Mouse (Mus musculus) heart, adult 2 months (tissue): ENCODE measurements around the gene Tldc1. TPM values are rescaled to one million over a fixed set of nuclear protein-coding genes. Genes with fewer than 3 reads are reported as not detected.

Source experiments
- DNase-seq, 2 experiments: peaks; one replicate each; pipeline ENCODE4 v3.0.0; 2021
- H3K27ac ChIP-seq: fragments of 200-600 bp; 2 replicates; pipeline ENCODE4 v1.8.1; 2022
- H3K27me3 ChIP-seq: fragments of 200-500 bp; 2 replicates; pipeline ENCODE4 v1.6.1; 2012; ENCODE audit warnings: mild to moderate bottlenecking, low read length, inconsistent platforms, mixed read lengths; ENCODE audit not compliant: control insufficient read depth, insufficient read depth
- H3K36me3 ChIP-seq: fragments of 200-500 bp; 2 replicates; pipeline ENCODE4 v1.6.1; 2012; ENCODE audit warnings: low read length, inconsistent platforms; ENCODE audit not compliant: control insufficient read depth, insufficient read depth
- H3K4me1 ChIP-seq: fragments of 200-500 bp; 2 replicates; pipeline ENCODE4 v1.6.1; 2011; ENCODE audit warnings: low read length; ENCODE audit not compliant: control insufficient read depth, insufficient read depth
- H3K4me3 ChIP-seq: fragments of 200-600 bp; 2 replicates; pipeline ENCODE4 v1.8.1; 2022
- H3K79me2 ChIP-seq: fragments of 200-500 bp; replicated peaks from 2 replicates; pipeline ENCODE4 v1.6.1; 2012; ENCODE audit warnings: mild to moderate bottlenecking, inconsistent platforms, low read length, moderate library complexity, mixed read lengths; ENCODE audit not compliant: control insufficient read depth, insufficient read depth
- H3K9ac ChIP-seq: fragments of 200-500 bp; 2 replicates; pipeline ENCODE4 v1.6.1; 2012; ENCODE audit warnings: low read depth, mild to moderate bottlenecking, control low read depth, inconsistent platforms, low read length, mixed read lengths
- CTCF ChIP-seq: fragments of 200-600 bp; IDR thresholded peaks from 2 replicates; pipeline ENCODE4 v1.8.1; 2022; ENCODE audit warnings: antibody characterized with exemption, mild to moderate bottlenecking, moderate library complexity
- EP300 ChIP-seq: fragments of 200-500 bp; IDR thresholded peaks from 2 replicates; pipeline ENCODE4 v1.6.1; 2011; ENCODE audit warnings: low read depth, low read length, control low read depth; ENCODE audit not compliant: insufficient read depth
- POLR2A ChIP-seq: fragments of 200-500 bp; IDR thresholded peaks from 2 replicates; pipeline ENCODE4 v1.6.1; 2011; ENCODE audit warnings: mild to moderate bottlenecking, low read depth, low read length, control low read depth; ENCODE audit not compliant: insufficient read depth
- WGBS: fragments of 180-500 bp; shearing (Covaris S2); methylation state at CpG from one replicate; pipeline ENCODE4 v1.1.7; 2018; 5-methylcytosine and 5-hydroxymethylcytosine counted together
- intact Hi-C: fragments of 180-260 bp; cut with DNase I; formaldehyde crosslinking; loops from one replicate; pipeline ENCODE4 v1.15.1; 2025
- polyA plus RNA-seq: library from polyadenylated mRNA; depleted of rRNA; stranded (reverse); fragments of >200 nt; gene quantifications from 2 replicates; pipeline ENCODE4 v1.2.3, GENCODE M21; 2012
- total RNA-seq, 2 experiments: library from RNA; stranded (reverse); gene quantifications; 2 replicates each; pipeline ENCODE4 v1.2.3; 2021

The Tldc1 gene
- total and polyA plus RNA-seq, 3 experiments = 11.3 to 14.6 (median 11.3) TPM

DNA sequence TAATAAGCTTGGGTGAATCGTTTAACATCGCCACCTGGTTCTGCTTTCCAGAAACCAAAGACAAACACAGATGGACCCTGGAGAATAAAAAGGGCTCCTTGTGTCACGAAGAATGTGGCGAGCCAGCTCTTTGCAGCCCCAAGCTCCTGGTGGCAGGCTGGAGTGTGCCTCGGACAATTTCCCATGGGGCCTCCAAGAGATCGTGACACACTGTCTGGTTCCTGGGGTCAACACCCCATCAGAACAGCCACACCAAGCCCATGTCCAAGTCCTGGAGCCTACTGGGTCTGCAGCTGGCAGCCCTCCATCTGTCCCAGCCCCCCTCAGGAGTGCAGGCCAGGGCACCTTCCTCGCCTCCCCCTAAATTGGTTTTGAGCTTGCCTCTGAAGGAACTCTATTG lies 451 bp downstream of the Tldc1 start:
- peaks cover 2% of the 10 kb centered on the region for H3K4me1 ChIP-seq
- H3K9ac ChIP-seq = peak overlapping the region; percentile 76
- WGBS = 15% methylated on average over 7 of the region's 7 CpGs
- TF ChIP-seq POLR2A (no peak), CTCF (no peak), EP300 (no peak)
- H3K27me3 ChIP-seq = no peaks in the 10 kb centered on the region
- DNase-seq = no peak
- no peaks in the 10 kb centered on the region for H3K36me3 ChIP-seq
- peak overlapping the region; percentile 70 for H3K4me3 ChIP-seq
- no peaks in the 10 kb centered on the region for H3K79me2 ChIP-seq
- intact Hi-C loops = no loop called here
- H3K27ac ChIP-seq = peak overlapping the region; percentile 81

- intact Hi-C loops = no loop called here
- no peak for DNase-seq
- peaks cover 2% of the 10 kb centered on the region for H3K4me1 ChIP-seq
- TF ChIP-seq CTCF (no peak), EP300 (no peak), POLR2A (no peak)
- no peak overlapping the region for H3K4me3 ChIP-seq
- peak overlapping the region; percentile 17; the same call in 1 of the 2 replicates for H3K9ac ChIP-seq
- no peak overlapping the region for H3K27ac ChIP-seq
- H3K36me3 ChIP-seq = no peaks in the 10 kb centered on the region
- WGBS = 63% methylated on average over 7 of the region's 7 CpGs
- H3K79me2 ChIP-seq = no peaks in the 10 kb centered on the region
- H3K27me3 ChIP-seq = no peaks in the 10 kb centered on the region
Observed at GRCm38 (mm10) chr8:119776668-119777245, 1.5 kb downstream of the Tldc1 start.

GRCm38 (mm10) chr8:119765761-119766444 lies 12.3 kb downstream of the Tldc1 start:
- no peak overlapping the region for H3K9ac ChIP-seq
- no peaks in the 10 kb centered on the region for H3K36me3 ChIP-seq
- H3K4me3 ChIP-seq = no peak overlapping the region
- intact Hi-C loops = no loop called here
- no peak for TF ChIP-seq CTCF
- no peak for TF ChIP-seq POLR2A
- no peak for TF ChIP-seq EP300
- no peak for DNase-seq
- 75% methylated on average over 22 of the region's 22 CpGs for WGBS
- no peaks in the 10 kb centered on the region for H3K79me2 ChIP-seq
- H3K27ac ChIP-seq = no peak overlapping the region
- no peaks in the 10 kb centered on the region for H3K27me3 ChIP-seq
- H3K4me1 ChIP-seq = no peaks in the 10 kb centered on the region

DNA sequence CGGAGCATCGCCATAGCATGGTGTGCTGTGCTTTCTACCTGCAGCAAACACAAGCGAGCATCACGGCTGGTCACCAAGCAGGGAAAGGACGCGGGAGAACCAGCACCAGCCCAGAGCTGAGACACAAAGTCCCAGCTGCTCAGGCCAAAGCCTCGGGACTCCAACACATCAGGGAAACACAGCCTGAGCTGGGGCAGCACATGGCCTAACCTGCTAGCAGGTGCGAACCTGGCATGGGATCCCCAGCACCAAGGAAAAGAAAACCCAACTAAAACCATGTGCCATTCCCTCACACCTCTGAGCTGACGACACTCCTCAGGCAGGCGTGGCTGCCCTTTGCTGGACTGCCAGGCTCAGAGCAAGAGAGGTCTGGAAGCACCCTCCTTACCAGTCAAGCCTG lies 12.9 kb downstream of the Tldc1 start:
- no peaks in the 10 kb centered on the region for H3K79me2 ChIP-seq
- no peaks in the 10 kb centered on the region for H3K36me3 ChIP-seq
- H3K4me1 ChIP-seq = no peaks in the 10 kb centered on the region
- H3K27ac ChIP-seq = no peak overlapping the region
- DNase-seq = no peak
- H3K4me3 ChIP-seq = no peak overlapping the region
- intact Hi-C loops = no loop called here
- H3K27me3 ChIP-seq = no peaks in the 10 kb centered on the region
- TF ChIP-seq CTCF = no peak
- no peak for TF ChIP-seq POLR2A
- no peak for TF ChIP-seq EP300
- WGBS = 91% methylated on average over 10 of the region's 10 CpGs
- H3K9ac ChIP-seq = no peak overlapping the region

- Histone ChIP-seq H3K27ac (no peak overlapping the region), H3K4me3 (no peak overlapping the region), H3K36me3 (no peaks in the 10 kb centered on the region), H3K27me3 (no peaks in the 10 kb centered on the region), H3K79me2 (no peaks in the 10 kb centered on the region), H3K9ac (no peak overlapping the region), H3K4me1 (no peaks in the 10 kb centered on the region)
- TF ChIP-seq CTCF = no peak
- no peak for TF ChIP-seq EP300
- no peak for TF ChIP-seq POLR2A
- no peak for DNase-seq
- WGBS = 87% methylated on average over 21 of the region's 21 CpGs
- intact Hi-C loops = no loop called here
Observed at GRCm38 (mm10) chr8:119762226-119763220, 15.7 kb downstream of the Tldc1 start.
